Mouse (Mus musculus) bone marrow, adult 2 months (tissue): ENCODE data around the gene Gm2000.

Experiments used
- CTCF ChIP-seq: fragments of 200-500 bp; IDR thresholded peaks from 2 replicates; pipeline ENCODE4 v1.5.1; 2011; ENCODE audit warnings: low read length, control low read depth; ENCODE audit not compliant: control insufficient read depth, insufficient read depth
- POLR2A ChIP-seq: fragments of 200-500 bp; IDR thresholded peaks from 2 replicates; pipeline ENCODE4 v1.6.1; 2011; ENCODE audit warnings: low read depth, mild to moderate bottlenecking, control low read depth, low read length, borderline replicate concordance; ENCODE audit not compliant: control insufficient read depth

DNA sequence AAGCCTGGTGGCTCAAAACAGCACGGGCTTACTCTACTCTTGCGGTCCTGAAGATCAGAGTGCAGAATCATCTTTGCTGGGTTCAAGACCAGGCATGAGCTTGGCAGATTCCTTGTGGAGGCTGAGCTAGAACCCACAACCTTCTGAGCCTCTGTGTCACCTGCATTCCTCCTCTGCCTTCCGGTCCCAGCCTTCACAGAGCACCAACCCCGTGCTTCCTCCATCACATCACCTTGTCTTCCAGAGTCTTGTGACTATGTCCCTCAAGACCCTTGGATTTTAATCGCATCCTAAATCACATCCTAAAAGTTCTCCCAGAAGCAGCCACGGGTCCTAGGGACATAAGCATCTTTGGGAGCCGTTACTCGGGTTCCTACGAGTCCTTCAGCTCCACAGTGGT is 42.7 kb upstream of the Gm2000 start:
- TF ChIP-seq CTCF = no peak
- no peak for TF ChIP-seq POLR2A
